Mouse (Mus musculus): ENCODE results near the gene Dhrs1. TPM values are rescaled to one million over a fixed set of nuclear protein-coding genes. Genes with fewer than 3 reads are reported as not detected.
A peak's percentile ranks its signal among the peaks of the same experiment; 100 is the strongest.

The Dhrs1 gene
- total and polyA plus RNA-seq, 2 experiments = 140 to 263 TPM

GRCm38 (mm10) chr14:55769087-55769703 is 23.7 kb upstream of the Dhrs1 start:
- Histone ChIP-seq H3K9ac (ENCODE audit: low read depth, low read length) (no peak overlapping the region), H3K27ac (replicated peaks; ENCODE audit: insufficient read depth, low read depth, low read length) (no peak overlapping the region), H3K4me3 (ENCODE audit: insufficient read depth, low read depth, low read length) (no peak overlapping the region), H3K36me3 (ENCODE audit: control insufficient read depth, insufficient read depth, low read length) (no peaks in the 10 kb centered on the region), H3K4me1 (ENCODE audit: control insufficient read depth, insufficient read depth, low read length) (0 out of 2 replicates have a peak, but pooled peaks cover 6% of the 10 kb centered on the region), H3K27me3 (ENCODE audit: control insufficient read depth, insufficient read depth, low read length) (0 out of 2 replicates have a peak, but pooled peaks cover 2% of the 10 kb centered on the region), H3K79me2 (ENCODE audit: control insufficient read depth, insufficient read depth, low read length) (no peaks in the 10 kb centered on the region)
- no peak for DNase-seq (ENCODE audit: extremely low read depth, low read depth, low spot score)
- WGBS = 75% methylated on average over 16 of the region's 16 CpGs
- TF ChIP-seq POLR2A (IDR thresholded peaks at IDR 0.05; ENCODE audit: extremely low read depth, insufficient read depth, low read length) (no peak), CTCF (IDR thresholded peaks at IDR 0.05; ENCODE audit: low read depth, low read length) (no peak)

- no peak for DNase-seq (ENCODE audit: extremely low read depth, low read depth, low spot score)
- H3K27ac ChIP-seq (replicated peaks; ENCODE audit: insufficient read depth, low read depth, low read length) = no peak overlapping the region
- WGBS = 89% methylated on average over 6 of the region's 6 CpGs
- H3K4me3 ChIP-seq (ENCODE audit: insufficient read depth, low read depth, low read length) = no peak overlapping the region
- 0 out of 2 replicates have a peak, but pooled peaks cover 6% of the 10 kb centered on the region for H3K4me1 ChIP-seq (ENCODE audit: control insufficient read depth, insufficient read depth, low read length)
- TF ChIP-seq POLR2A (IDR thresholded peaks at IDR 0.05; ENCODE audit: extremely low read depth, insufficient read depth, low read length) (no peak), CTCF (IDR thresholded peaks at IDR 0.05; ENCODE audit: low read depth, low read length) (no peak)
- 0 out of 2 replicates have a peak, but pooled peaks cover 2% of the 10 kb centered on the region for H3K27me3 ChIP-seq (ENCODE audit: control insufficient read depth, insufficient read depth, low read length)
- no peak overlapping the region for H3K9ac ChIP-seq (ENCODE audit: low read depth, low read length)
- H3K79me2 ChIP-seq (ENCODE audit: control insufficient read depth, insufficient read depth, low read length) = no peaks in the 10 kb centered on the region
- no peaks in the 10 kb centered on the region for H3K36me3 ChIP-seq (ENCODE audit: control insufficient read depth, insufficient read depth, low read length)
These were observed 23.1 kb upstream of the Dhrs1 start for GRCm38 (mm10) chr14:55768555-55768954.

- Histone ChIP-seq H3K4me3 (ENCODE audit: insufficient read depth, low read depth, low read length) (peak overlapping the region; percentile 42; the same call in 1 of the 2 replicates), H3K27me3 (ENCODE audit: control insufficient read depth, insufficient read depth, low read length) (0 out of 2 replicates have a peak, but pooled peaks cover 2% of the 10 kb centered on the region), H3K79me2 (ENCODE audit: control insufficient read depth, insufficient read depth, low read length) (no peaks in the 10 kb centered on the region), H3K9ac (ENCODE audit: low read depth, low read length) (peak overlapping the region; percentile 19), H3K4me1 (ENCODE audit: control insufficient read depth, insufficient read depth, low read length) (0 out of 2 replicates have a peak, but pooled peaks cover 6% of the 10 kb centered on the region), H3K27ac (replicated peaks; ENCODE audit: insufficient read depth, low read depth, low read length) (no peak overlapping the region), H3K36me3 (ENCODE audit: control insufficient read depth, insufficient read depth, low read length) (no peaks in the 10 kb centered on the region)
- WGBS = 15% methylated on average over 52 of the region's 52 CpGs
- peak; percentile 39 for DNase-seq (ENCODE audit: extremely low read depth, low read depth, low spot score)
- TF ChIP-seq CTCF (IDR thresholded peaks at IDR 0.05; ENCODE audit: low read depth, low read length) (peak; percentile 67), POLR2A (IDR thresholded peaks at IDR 0.05; ENCODE audit: extremely low read depth, insufficient read depth, low read length) (no peak)
These were observed 22.3 kb upstream of the Dhrs1 start for GRCm38 (mm10) chr14:55767519-55768414.

- no peak for TF ChIP-seq CTCF (IDR thresholded peaks at IDR 0.05; ENCODE audit: low read depth, low read length)
- no peak for TF ChIP-seq POLR2A (IDR thresholded peaks at IDR 0.05; ENCODE audit: extremely low read depth, insufficient read depth, low read length)
- DNase-seq (ENCODE audit: extremely low read depth, low read depth, low spot score) = no peak
- Histone ChIP-seq H3K79me2 (ENCODE audit: control insufficient read depth, insufficient read depth, low read length) (no peaks in the 10 kb centered on the region), H3K4me3 (ENCODE audit: insufficient read depth, low read depth, low read length) (no peak within 1 kb of the TSS), H3K27me3 (ENCODE audit: control insufficient read depth, insufficient read depth, low read length) (peaks cover 7% of the 10 kb centered on the region; the same call in 1 of the 2 replicates), H3K36me3 (ENCODE audit: control insufficient read depth, insufficient read depth, low read length) (no peaks in the 10 kb centered on the region), H3K4me1 (ENCODE audit: control insufficient read depth, insufficient read depth, low read length) (peaks cover 6% of the 10 kb centered on the region; the same call in 1 of the 2 replicates), H3K27ac (replicated peaks; ENCODE audit: insufficient read depth, low read depth, low read length) (no peak within 1 kb of the TSS), H3K9ac (ENCODE audit: low read depth, low read length) (no peak within 1 kb of the TSS)
- 64% methylated on average over 4 of the region's 4 CpGs for WGBS
These were observed 20.2 kb upstream of the Dhrs1 start, which contains the start of gene Ltb4r1 for GRCm38 (mm10) chr14:55765696-55766095. Gene Ltb4r1, plus strand, starts transcription at chr14:55765962.

GRCm38 (mm10) chr14:55763166-55763565 is 17.7 kb upstream of the Dhrs1 start:
- 52% methylated on average over 7 of the region's 7 CpGs for WGBS
- TF ChIP-seq POLR2A (IDR thresholded peaks at IDR 0.05; ENCODE audit: extremely low read depth, insufficient read depth, low read length) (no peak), CTCF (IDR thresholded peaks at IDR 0.05; ENCODE audit: low read depth, low read length) (no peak)
- Histone ChIP-seq H3K36me3 (ENCODE audit: control insufficient read depth, insufficient read depth, low read length) (no peaks in the 10 kb centered on the region), H3K9ac (ENCODE audit: low read depth, low read length) (no peak overlapping the region), H3K27me3 (ENCODE audit: control insufficient read depth, insufficient read depth, low read length) (peaks cover 7% of the 10 kb centered on the region; the same call in 1 of the 2 replicates), H3K27ac (replicated peaks; ENCODE audit: insufficient read depth, low read depth, low read length) (no peak overlapping the region), H3K4me3 (ENCODE audit: insufficient read depth, low read depth, low read length) (no peak overlapping the region), H3K4me1 (ENCODE audit: control insufficient read depth, insufficient read depth, low read length) (peaks cover 7% of the 10 kb centered on the region; the same call in 1 of the 2 replicates), H3K79me2 (ENCODE audit: control insufficient read depth, insufficient read depth, low read length) (no peaks in the 10 kb centered on the region)
- no peak for DNase-seq (ENCODE audit: extremely low read depth, low read depth, low spot score)

Measured in liver, adult 2 months (tissue).